Mouse (Mus musculus): ENCODE measurements at regions not wholly inside any gene's neighbourhood (a gene's known extent, or its start where the extent isn't known, plus 50 kb on each side); places are given as distances from the start of the nearest gene placed in this dataset.

DNA sequence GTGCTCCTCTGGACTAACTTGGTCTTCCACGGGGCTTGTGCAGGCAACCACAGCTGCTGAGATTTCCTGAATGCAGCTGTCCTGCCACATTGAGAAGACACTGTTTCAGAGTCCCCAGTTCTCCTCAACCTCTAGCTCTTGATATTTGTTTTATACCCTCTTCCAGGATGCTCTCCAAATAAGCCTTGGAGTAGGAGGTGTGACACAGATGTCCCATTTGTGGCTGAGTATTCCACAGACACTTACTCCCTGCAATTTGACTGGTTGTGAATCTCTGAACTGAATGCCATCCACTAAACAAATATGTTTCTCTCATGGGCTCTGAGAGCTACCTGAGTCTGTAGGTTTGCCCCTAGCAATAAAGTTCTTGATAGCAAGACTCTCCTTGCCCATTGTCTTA, 140.5 kb upstream of the Nckap5 start:
- TF ChIP-seq CTCF (IDR thresholded peaks at IDR 0.05; ENCODE audit: insufficient read depth, low read length) = no peak
- no peak for TF ChIP-seq POLR2A (IDR thresholded peaks at IDR 0.05; ENCODE audit: borderline replicate concordance, extremely low read depth, low read depth, low read length)
